Mouse (Mus musculus) hindbrain, postnatal 0 days (tissue): ENCODE data around the gene Ptpn14. TPM values are rescaled to one million over a fixed set of nuclear protein-coding genes. Genes with fewer than 3 reads are reported as not detected.

Source experiments
- ATAC-seq: fragments of 200-750 bp; cut with Nextera tagmentation; 2 replicates; pipeline ENCODE4 v1.8.0; 2017; ENCODE audit warnings: mild to moderate bottlenecking, moderate TSS enrichment, moderate library complexity
- DNase-seq: peaks from one replicate; pipeline ENCODE4 v3.0.0-alpha.2; 2015; ENCODE audit warnings: low spot score
- H3K27ac ChIP-seq: fragments of 300-500 bp; sonication (generic); 2 replicates; pipeline ENCODE4 v1.5.1; 2014; ENCODE audit warnings: mild to moderate bottlenecking
- H3K27me3 ChIP-seq: fragments of 300-500 bp; sonication (generic); 2 replicates; pipeline ENCODE4 v1.6.1; 2014; ENCODE audit warnings: low read length, mixed read lengths; ENCODE audit not compliant: insufficient read depth
- H3K36me3 ChIP-seq: fragments of 300-500 bp; sonication (generic); 2 replicates; pipeline ENCODE4 v1.6.1; 2014; ENCODE audit warnings: low read length, mixed read lengths; ENCODE audit not compliant: insufficient read depth
- H3K4me1 ChIP-seq: fragments of 300-500 bp; sonication (generic); 2 replicates; pipeline ENCODE4 v1.6.1; 2014; ENCODE audit warnings: antibody characterized with exemption, low read length, mixed read lengths; ENCODE audit not compliant: insufficient read depth
- H3K4me2 ChIP-seq: fragments of 300-500 bp; sonication (generic); 2 replicates; pipeline ENCODE4 v1.6.1; 2014; ENCODE audit warnings: low read depth, mild to moderate bottlenecking, low read length, moderate library complexity, mixed read lengths
- H3K4me3 ChIP-seq: fragments of 300-500 bp; sonication (generic); 2 replicates; pipeline ENCODE4 v1.5.1; 2014; ENCODE audit warnings: low read length
- H3K9ac ChIP-seq: fragments of 300-500 bp; sonication (generic); replicated peaks from 2 replicates; pipeline ENCODE4 v1.6.1; 2014; ENCODE audit warnings: mild to moderate bottlenecking, low read length, moderate library complexity, mixed read lengths
- H3K9me3 ChIP-seq: fragments of 300-500 bp; sonication (generic); 2 replicates; pipeline ENCODE4 v1.6.1; 2016; ENCODE audit warnings: low read length, mixed read lengths
- CTCF ChIP-seq: IDR thresholded peaks from 2 replicates; pipeline ENCODE4 v1.5.1; 2016; ENCODE audit warnings: antibody characterized with exemption, control low read depth, low read depth
- WGBS: fragments of 180-500 bp; shearing (Covaris S2); extraction: QIAGEN DNeasy Blood & Tissue Kit; methylation state at CpG from one replicate; pipeline ENCODE4 v1.1.7; 2014; 5-methylcytosine and 5-hydroxymethylcytosine counted together
- polyA plus RNA-seq: library from polyadenylated mRNA; unstranded; fragments of >200 nt; fragmentation: Nextera tagmentation; extraction: Ambion mirVana; gene quantifications from 2 replicates; pipeline ENCODE4 v1.2.1, GENCODE M21; 2015
- total RNA-seq: library from RNA; depleted of rRNA; stranded (reverse); fragments of >200 nt; gene quantifications from 2 replicates; pipeline ENCODE4 v1.2.3, GENCODE M21; 2014; rRNA removed

Ptpn14 gene
- total and polyA plus RNA-seq, 2 experiments from 2014 or later, result 1.4 to 8.2 TPM

DNA sequence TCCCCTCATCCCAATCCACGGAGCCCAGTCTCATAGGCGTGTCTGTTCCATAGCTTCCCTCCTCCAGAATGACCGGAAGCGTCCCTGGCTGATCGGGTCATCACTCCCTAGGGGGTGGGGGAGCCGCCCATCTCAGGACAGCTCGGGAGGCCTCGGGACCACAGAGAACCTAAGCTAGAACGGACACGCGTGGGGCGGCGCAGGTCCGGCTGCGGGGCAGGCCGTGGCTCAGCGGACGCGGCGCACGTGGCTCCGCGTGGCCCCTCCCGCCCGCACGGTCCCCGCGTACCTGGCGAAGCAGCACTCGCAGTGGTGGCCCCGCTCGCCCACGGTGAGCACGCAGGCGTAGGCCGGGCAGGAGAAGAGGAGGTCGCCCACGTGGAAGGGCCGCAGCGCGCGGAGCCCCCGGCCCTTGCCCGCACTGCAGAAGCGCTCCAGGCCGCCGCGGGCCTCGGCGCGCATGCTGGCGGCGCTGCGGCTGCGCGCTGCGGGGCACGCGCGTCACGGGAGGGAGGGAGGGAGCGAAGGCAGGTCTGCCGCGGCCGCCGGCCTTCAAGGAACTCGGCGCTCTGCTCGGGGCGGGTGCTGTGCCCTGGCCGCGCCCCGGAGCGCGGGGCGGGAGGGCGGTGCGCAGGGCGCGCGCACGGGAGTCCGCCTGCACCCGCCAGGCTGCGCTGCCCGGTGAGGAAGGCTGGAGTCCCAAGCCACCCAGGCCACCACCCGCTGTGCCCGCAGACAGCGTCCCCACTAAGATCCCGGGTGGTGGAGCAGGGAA lies 193.9 kb downstream of the Ptpn14 start, which contains the start of gene Smyd2:
TSS of gene Smyd2 (minus strand) at position 546 of the 775 bp plus-strand sequence.
- Histone ChIP-seq H3K27ac (peak within 1 kb of the TSS; percentile 66; the same call in 1 of the 2 replicates), H3K36me3 (no peaks in the 10 kb centered on the region), H3K9ac (peak within 1 kb of the TSS; percentile 77), H3K4me2 (peak within 1 kb of the TSS; percentile 93), H3K4me1 (peaks cover 6% of the 10 kb centered on the region; the same call in 1 of the 2 replicates), H3K27me3 (no peaks in the 10 kb centered on the region), H3K9me3 (no peaks in the 10 kb centered on the region), H3K4me3 (peak within 1 kb of the TSS; percentile 79)
- TF ChIP-seq CTCF, result no peak
- under 1% methylated on average over 66 of the region's 90 CpGs for WGBS
- DNase-seq, result peak; percentile 85
- peak; percentile 91 for ATAC-seq

DNA sequence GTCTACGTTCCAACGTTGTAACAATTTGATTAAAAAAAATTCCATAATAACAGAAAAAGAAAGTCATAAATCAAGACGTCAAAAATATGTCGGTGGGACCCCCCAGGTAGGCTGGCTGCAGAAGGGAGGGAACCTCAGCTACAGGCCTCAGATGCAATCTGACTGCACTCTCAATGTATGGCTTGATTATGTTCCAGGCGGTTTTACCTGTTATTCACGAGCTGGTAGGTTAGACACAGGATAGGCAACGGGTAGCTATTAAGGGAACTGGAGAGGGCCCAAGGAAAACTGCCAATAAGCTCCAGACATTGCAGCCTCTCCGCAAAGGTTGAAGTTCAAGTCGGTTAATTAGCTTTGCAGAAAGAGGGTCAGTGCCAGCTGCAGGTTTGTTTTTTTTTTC lies 194.7 kb downstream of the Ptpn14 start:
- no peaks in the 10 kb centered on the region for H3K9me3 ChIP-seq

DNA sequence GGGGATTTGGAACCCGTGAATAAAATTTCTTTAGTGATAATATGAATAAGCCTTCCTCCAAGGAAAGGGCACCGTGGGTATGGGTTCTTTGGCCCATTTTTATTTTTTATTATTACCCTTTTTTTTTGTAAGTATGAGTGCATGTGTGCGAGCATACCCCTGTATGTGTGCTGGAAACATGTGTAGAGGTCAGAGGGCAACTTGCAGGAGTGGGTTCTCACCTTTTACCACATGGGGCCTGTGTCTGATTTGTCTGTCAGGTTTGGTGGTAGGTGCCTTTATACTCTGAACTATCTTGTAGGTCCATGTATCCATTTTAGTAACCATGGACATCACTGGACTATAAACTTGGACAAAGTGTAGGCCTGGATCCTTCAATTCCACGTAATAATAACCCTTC lies 195.1 kb downstream of the Ptpn14 start:
- WGBS, result 90% methylated on average over 4 of the region's 4 CpGs
- peak overlapping the region; percentile 93 for H3K4me2 ChIP-seq
- H3K4me3 ChIP-seq, result no peak overlapping the region
- peaks cover 6% of the 10 kb centered on the region; the same call in 1 of the 2 replicates for H3K4me1 ChIP-seq
- no peak overlapping the region for H3K27ac ChIP-seq
- no peaks in the 10 kb centered on the region for H3K9me3 ChIP-seq
- no peak for TF ChIP-seq CTCF
- DNase-seq, result no peak
- H3K9ac ChIP-seq, result no peak overlapping the region
- ATAC-seq, result no peak
- no peaks in the 10 kb centered on the region for H3K36me3 ChIP-seq
- no peaks in the 10 kb centered on the region for H3K27me3 ChIP-seq

More for the DNA sequence above, 194.7 kb downstream of the Ptpn14 start:
- H3K4me1 ChIP-seq, result peaks cover 6% of the 10 kb centered on the region; the same call in 1 of the 2 replicates
- peak overlapping the region; percentile 93 for H3K4me2 ChIP-seq
- no peaks in the 10 kb centered on the region for H3K36me3 ChIP-seq
- TF ChIP-seq CTCF, result no peak
- no peak overlapping the region for H3K27ac ChIP-seq
- H3K9ac ChIP-seq, result peak overlapping the region; percentile 77
- ATAC-seq, result no peak
- WGBS, result 14% methylated on average over 9 of the region's 9 CpGs
- H3K27me3 ChIP-seq, result no peaks in the 10 kb centered on the region
- H3K4me3 ChIP-seq, result peak overlapping the region; percentile 79
- DNase-seq, result no peak

DNA sequence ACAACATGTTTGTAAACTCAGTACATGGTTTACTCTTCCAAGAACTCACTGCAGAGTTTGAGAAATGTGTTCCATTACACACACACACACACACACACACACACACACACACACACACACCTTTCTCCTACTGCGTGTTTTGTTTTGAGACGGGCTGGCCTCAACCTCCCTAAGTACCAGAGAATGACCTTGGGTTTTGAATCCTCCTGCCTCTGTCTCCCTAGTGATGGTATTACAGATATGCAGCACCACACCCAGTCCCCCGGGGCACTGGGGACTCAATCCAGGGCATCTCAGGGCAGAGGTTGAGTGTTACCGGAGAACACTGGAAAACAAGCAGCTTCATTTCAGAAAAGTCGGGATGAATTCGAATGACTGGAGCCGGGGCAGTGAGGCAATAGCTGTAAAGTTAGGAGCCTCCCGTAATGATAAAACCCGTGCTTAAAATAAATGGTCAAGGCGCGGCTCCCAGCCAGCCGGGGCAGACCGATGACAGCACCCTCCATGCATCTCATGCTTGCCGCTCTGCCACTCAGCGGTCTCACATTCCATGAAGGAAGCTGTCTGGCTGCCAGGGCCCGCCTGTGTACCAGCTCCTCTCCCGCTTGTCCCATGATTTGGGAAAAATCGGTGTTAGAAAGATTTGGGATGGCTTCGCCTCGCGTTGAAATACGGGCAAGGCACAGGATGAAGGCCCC lies 196.0 kb downstream of the Ptpn14 start:
- Histone ChIP-seq H3K4me1 (peaks cover 6% of the 10 kb centered on the region; the same call in 1 of the 2 replicates), H3K27ac (no peak overlapping the region), H3K9ac (no peak overlapping the region), H3K9me3 (no peaks in the 10 kb centered on the region), H3K27me3 (no peaks in the 10 kb centered on the region), H3K36me3 (no peaks in the 10 kb centered on the region), H3K4me2 (no peak overlapping the region), H3K4me3 (no peak overlapping the region)
- no peak for TF ChIP-seq CTCF
- no peak for ATAC-seq
- WGBS, result 79% methylated on average over 22 of the region's 22 CpGs
- no peak for DNase-seq

DNA sequence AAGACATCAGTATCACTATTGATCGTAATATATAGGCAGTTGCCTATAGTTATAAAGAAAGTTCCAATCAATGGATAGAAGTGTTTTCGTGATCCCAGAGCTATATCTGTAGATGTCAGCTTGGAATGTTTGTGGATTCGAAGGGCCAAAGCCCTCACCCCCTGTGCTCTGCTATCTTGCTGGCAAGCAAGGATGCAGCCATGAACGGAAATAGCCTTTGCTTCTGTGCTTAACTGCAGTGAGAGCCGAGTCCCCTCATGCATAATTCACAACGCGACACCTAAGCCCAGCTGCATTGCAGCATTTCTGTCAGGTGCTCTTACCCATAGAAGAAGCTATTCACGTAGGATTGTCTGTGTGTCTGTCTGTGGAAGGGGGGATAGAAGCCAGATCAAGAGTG lies 198.2 kb downstream of the Ptpn14 start:
- ATAC-seq, result no peak
- Histone ChIP-seq H3K27me3 (no peaks in the 10 kb centered on the region), H3K4me2 (no peak overlapping the region), H3K27ac (no peak overlapping the region), H3K4me1 (peaks cover 5% of the 10 kb centered on the region; the same call in 1 of the 2 replicates), H3K9me3 (no peaks in the 10 kb centered on the region), H3K4me3 (no peak overlapping the region), H3K9ac (no peak overlapping the region), H3K36me3 (no peaks in the 10 kb centered on the region)
- WGBS, result 66% methylated on average over 8 of the region's 8 CpGs
- no peak for DNase-seq
- TF ChIP-seq CTCF, result no peak

Other genes with a start within 250 kb of the Ptpn14 start
- 4.8 and 5.4 TPM in 2 replicates for gene Cenpf, start 40.2 kb upstream of the Ptpn14 start, total RNA-seq
- gene Cenpf, start 40.2 kb upstream of the Ptpn14 start, polyA plus RNA-seq, result 22.5 and 26.9 TPM in 2 replicates
- 52.0 and 61.9 TPM in 2 replicates for gene Smyd2, start 194.1 kb downstream of the Ptpn14 start, total RNA-seq
- 81.1 and 81.8 TPM in 2 replicates for gene Smyd2, start 194.1 kb downstream of the Ptpn14 start, polyA plus RNA-seq